Mouse (Mus musculus) intestine, embryonic 15.5 days (tissue): ENCODE results near the gene Gm43951. TPM values are rescaled to one million over a fixed set of nuclear protein-coding genes. Genes with fewer than 3 reads are reported as not detected.
A peak's percentile ranks its signal among the peaks of the same experiment; 100 is the strongest.

ENCODE experiments used
- ATAC-seq: fragments of 200-750 bp; cut with Nextera tagmentation; 2 replicates; pipeline ENCODE4 v1.8.0; 2017; ENCODE audit warnings: moderate TSS enrichment, moderate library complexity
- H3K27ac ChIP-seq: fragments of 300-500 bp; sonication (generic); 2 replicates; pipeline ENCODE4 v1.5.1; 2015; ENCODE audit warnings: mild to moderate bottlenecking, inconsistent platforms
- H3K27me3 ChIP-seq: fragments of 300-500 bp; sonication (generic); replicated peaks from 2 replicates; pipeline ENCODE4 v1.6.1; 2015; ENCODE audit warnings: inconsistent platforms
- H3K36me3 ChIP-seq: fragments of 300-500 bp; sonication (generic); 2 replicates; pipeline ENCODE4 v1.6.1; 2015; ENCODE audit warnings: inconsistent platforms
- H3K4me1 ChIP-seq: fragments of 300-500 bp; sonication (generic); replicated peaks from 2 replicates; pipeline ENCODE4 v1.6.1; 2015; ENCODE audit warnings: inconsistent platforms
- H3K4me2 ChIP-seq: fragments of 300-500 bp; sonication (generic); replicated peaks from 2 replicates; pipeline ENCODE4 v1.6.1; 2015; ENCODE audit warnings: mild to moderate bottlenecking, inconsistent platforms
- H3K4me3 ChIP-seq: fragments of 300-500 bp; sonication (generic); replicated peaks from 2 replicates; pipeline ENCODE4 v1.5.1; 2015; ENCODE audit warnings: inconsistent platforms
- H3K9ac ChIP-seq: fragments of 300-500 bp; sonication (generic); 2 replicates; pipeline ENCODE4 v1.6.1; 2015; ENCODE audit warnings: inconsistent platforms
- H3K9me3 ChIP-seq: fragments of 300-500 bp; sonication (generic); 2 replicates; pipeline ENCODE4 v1.6.1; 2016; ENCODE audit warnings: inconsistent platforms
- WGBS: fragments of 180-500 bp; shearing (Covaris S2); methylation state at CpG from one replicate; pipeline ENCODE4 v1.1.7; 2015; 5-methylcytosine and 5-hydroxymethylcytosine counted together
- polyA plus RNA-seq: library from polyadenylated mRNA; unstranded; fragments of >200 nt; fragmentation: Nextera tagmentation; extraction: Ambion mirVana; gene quantifications from 2 replicates; pipeline ENCODE4 v1.2.1, GENCODE M21; 2015

The Gm43951 gene
- polyA plus RNA-seq, 1 experiment from 2014 or later = 0.20 TPM

DNA sequence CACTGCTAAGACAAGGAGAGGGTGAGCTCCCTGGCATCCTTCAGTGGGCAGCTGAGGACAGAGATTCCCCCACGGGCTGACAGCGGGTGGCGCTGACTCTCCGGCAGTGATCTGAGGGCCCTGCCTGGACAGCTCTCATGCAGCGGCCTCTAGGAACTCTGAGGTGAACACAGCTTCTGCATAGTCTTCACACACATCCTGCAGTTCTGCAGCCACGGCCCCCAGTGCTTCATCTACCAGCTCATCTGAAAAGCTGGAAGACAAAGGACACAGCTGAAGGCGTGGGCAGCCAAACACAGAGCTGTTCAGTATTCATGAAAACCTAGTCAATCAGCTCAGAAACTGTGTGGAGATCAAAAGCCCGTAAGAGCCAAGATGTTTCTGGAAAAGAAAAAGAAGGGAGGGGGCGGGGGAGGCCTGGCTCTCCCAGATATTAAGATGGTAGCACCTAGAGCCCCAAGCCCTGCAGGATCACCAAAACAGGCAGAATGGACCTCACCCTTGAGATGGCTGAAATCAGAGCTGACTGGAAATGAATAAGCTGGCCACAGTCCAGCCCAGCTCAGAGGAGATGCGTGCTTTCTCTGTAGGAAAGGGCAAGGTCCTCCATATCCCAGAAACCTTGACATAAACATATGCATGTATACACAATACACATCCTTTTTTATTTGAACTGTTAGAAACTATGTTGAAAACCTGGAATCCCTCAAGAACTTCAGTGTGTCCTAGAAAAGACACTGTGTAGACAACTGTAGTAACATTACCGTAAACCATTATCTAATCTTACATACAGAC lies 51.3 kb downstream of the Gm43951 start:
- 64% methylated on average over 11 of the region's 11 CpGs for WGBS
- no peak overlapping the region for H3K9ac ChIP-seq

More for the DNA sequence above, 51.3 kb downstream of the Gm43951 start:
- Histone ChIP-seq H3K36me3 (peaks cover 9% of the 10 kb centered on the region; the same call in 1 of the 2 replicates), H3K27me3 (no peaks in the 10 kb centered on the region), H3K4me1 (0 out of 2 replicates have a peak, but pooled peaks cover 2% of the 10 kb centered on the region), H3K9me3 (no peaks in the 10 kb centered on the region), H3K27ac (peak overlapping the region; percentile 77), H3K4me2 (no peak overlapping the region), H3K4me3 (no peak overlapping the region)
- peak; percentile 75 for ATAC-seq

Other genes with a start within 250 kb of the Gm43951 start
- 0.19 and 0.34 TPM in 2 replicates for gene Aipl1, start 169.3 kb downstream of the Gm43951 start, polyA plus RNA-seq
- 75.4 and 81.8 TPM in 2 replicates for gene Pimreg, start 164.8 kb downstream of the Gm43951 start, polyA plus RNA-seq
- 0.50 and 0.62 TPM in 2 replicates for gene Pitpnm3, start 71.1 kb downstream of the Gm43951 start, polyA plus RNA-seq
- 12.7 and 15.2 TPM in 2 replicates for gene 4933427D14Rik, start 619 bp upstream of the Gm43951 start, polyA plus RNA-seq
- 340 and 361 TPM in 2 replicates for gene Txndc17, start 707 bp upstream of the Gm43951 start, polyA plus RNA-seq
- gene Med31, start 8.8 kb upstream of the Gm43951 start, polyA plus RNA-seq = 33.0 and 34.3 TPM in 2 replicates
- gene Slc13a5, start 60.4 kb upstream of the Gm43951 start, polyA plus RNA-seq = 0.11 and 0.49 TPM in 2 replicates
- 4.7 and 4.9 TPM in 2 replicates for gene Xaf1, start 94.8 kb upstream of the Gm43951 start, polyA plus RNA-seq
- not detected in 2 replicates for gene Fbxo39, start 107.6 kb upstream of the Gm43951 start, polyA plus RNA-seq
- 0.19 and 0.33 TPM in 2 replicates for gene Tekt1, start 155.6 kb upstream of the Gm43951 start, polyA plus RNA-seq
- gene Smtnl2, start 204.9 kb upstream of the Gm43951 start, polyA plus RNA-seq = 41.9 and 45.0 TPM in 2 replicates
- gene Ggt6, start 228.7 kb upstream of the Gm43951 start, polyA plus RNA-seq = 11.5 and 14.4 TPM in 2 replicates
- gene Mybbp1a, start 234.5 kb upstream of the Gm43951 start, polyA plus RNA-seq = 171 and 172 TPM in 2 replicates